Mouse (Mus musculus) midbrain, embryonic 11.5 days (tissue): Measurements from ENCODE around the gene Pdcd6. TPM values are rescaled to one million over a fixed set of nuclear protein-coding genes. Genes with fewer than 3 reads are reported as not detected.

ENCODE experiments used
- polyA plus RNA-seq: library from polyadenylated mRNA; unstranded; fragments of >200 nt; fragmentation: Nextera tagmentation; extraction: Ambion mirVana; gene quantifications from 2 replicates; pipeline ENCODE4 v1.2.1, GENCODE M21; 2014

The Pdcd6 gene
- polyA plus RNA-seq, 1 experiment from 2014 or later = 125 TPM

Other genes starting within 250 kb of the Pdcd6 start
- gene Slc9a3, start 196.1 kb downstream of the Pdcd6 start, polyA plus RNA-seq = 0.03 TPM in 1 of 2 replicates, not detected in the other
- gene Exoc3, start 108.8 kb downstream of the Pdcd6 start, polyA plus RNA-seq = 69.4 and 71.2 TPM in 2 replicates
- 1.4 and 1.5 TPM in 2 replicates for gene Ahrr, start 25.2 kb downstream of the Pdcd6 start, polyA plus RNA-seq
- gene Sdha, start 32.7 kb upstream of the Pdcd6 start, polyA plus RNA-seq = 227 and 233 TPM in 2 replicates
- 58.2 and 61.9 TPM in 2 replicates for gene Ccdc127, start 32.7 kb upstream of the Pdcd6 start, polyA plus RNA-seq
- not detected in 2 replicates for gene Lrrc14b, start 46.4 kb upstream of the Pdcd6 start, polyA plus RNA-seq
- 4.3 and 4.8 TPM in 2 replicates for gene Zfp72, start 73.3 kb upstream of the Pdcd6 start, polyA plus RNA-seq
- gene Ftl1-ps1, start 82.1 kb upstream of the Pdcd6 start, polyA plus RNA-seq = 82.1 and 82.3 TPM in 2 replicates
- 22.8 and 23.7 TPM in 2 replicates for gene Zfp825, start 176.4 kb upstream of the Pdcd6 start, polyA plus RNA-seq